Mouse (Mus musculus) heart, embryonic 16.5 days (tissue): ENCODE data around the gene Camk2d. TPM values are rescaled to one million over a fixed set of nuclear protein-coding genes. Genes with fewer than 3 reads are reported as not detected.

Source experiments
- ATAC-seq: fragments of 200-750 bp; cut with Nextera tagmentation; replicated peaks from 2 replicates; pipeline ENCODE4 v1.8.0; 2017; ENCODE audit warnings: moderate number of reproducible peaks; ENCODE audit not compliant: insufficient read depth, low FRiP score; ENCODE audit errors: extremely low read depth
- H3K27ac ChIP-seq: fragments of 300-500 bp; sonication (generic); 2 replicates; pipeline ENCODE4 v1.5.1; 2014; ENCODE audit warnings: mild to moderate bottlenecking, low read length, control low read depth, moderate library complexity
- H3K27me3 ChIP-seq: fragments of 300-500 bp; sonication (generic); 2 replicates; pipeline ENCODE4 v1.6.1; 2014; ENCODE audit warnings: low read length, mixed read lengths; ENCODE audit not compliant: control insufficient read depth, insufficient read depth
- H3K36me3 ChIP-seq: fragments of 300-500 bp; sonication (generic); 2 replicates; pipeline ENCODE4 v1.6.1; 2014; ENCODE audit not compliant: control insufficient read depth, insufficient read depth
- H3K4me1 ChIP-seq: fragments of 300-500 bp; sonication (generic); 2 replicates; pipeline ENCODE4 v1.6.1; 2014; ENCODE audit warnings: low read length, mixed read lengths; ENCODE audit not compliant: control insufficient read depth, insufficient read depth
- H3K4me2 ChIP-seq: fragments of 300-500 bp; sonication (generic); 2 replicates; pipeline ENCODE4 v1.6.1; 2014; ENCODE audit warnings: low read depth, mild to moderate bottlenecking, control low read depth, low read length
- H3K4me3 ChIP-seq: fragments of 300-500 bp; sonication (generic); 2 replicates; pipeline ENCODE4 v1.5.1; 2014; ENCODE audit warnings: mild to moderate bottlenecking, control low read depth, low read length
- H3K9ac ChIP-seq: fragments of 300-500 bp; sonication (generic); 2 replicates; pipeline ENCODE4 v1.6.1; 2014; ENCODE audit warnings: low read length, control low read depth
- H3K9me3 ChIP-seq: fragments of 300-500 bp; sonication (generic); replicated peaks from 2 replicates; pipeline ENCODE4 v1.6.1; 2016; ENCODE audit warnings: low read length; ENCODE audit not compliant: control insufficient read depth
- WGBS: fragments of 180-500 bp; shearing (Covaris S2); extraction: QIAGEN DNeasy Blood & Tissue Kit; methylation state at CpG from one replicate; pipeline ENCODE4 v1.1.7; 2014; 5-methylcytosine and 5-hydroxymethylcytosine counted together
- polyA plus RNA-seq: library from polyadenylated mRNA; unstranded; fragments of >200 nt; fragmentation: Nextera tagmentation; extraction: Ambion mirVana; gene quantifications from 2 replicates; pipeline ENCODE4 v1.2.1, GENCODE M21; 2015

The Camk2d gene
- polyA plus RNA-seq, 1 experiment from 2014 or later = 112 TPM

- peaks cover 4% of the 10 kb centered on the region; the same call in 1 of the 2 replicates for H3K36me3 ChIP-seq
- no peaks in the 10 kb centered on the region for H3K9me3 ChIP-seq
- no peak overlapping the region for H3K27ac ChIP-seq
- H3K4me2 ChIP-seq = 0 out of 2 replicates have a peak overlapping the region, but pooled peaks have one; percentile 10
- WGBS = 64% methylated on average over 5 of the region's 5 CpGs
- no peak for ATAC-seq
- H3K4me3 ChIP-seq = no peak overlapping the region
- peaks cover 76% of the 10 kb centered on the region for H3K4me1 ChIP-seq
- H3K9ac ChIP-seq = no peak overlapping the region
- H3K27me3 ChIP-seq = no peaks in the 10 kb centered on the region
Observed at GRCm38 (mm10) chr3:126663436-126663835, 67.3 kb downstream of the Camk2d start.

DNA sequence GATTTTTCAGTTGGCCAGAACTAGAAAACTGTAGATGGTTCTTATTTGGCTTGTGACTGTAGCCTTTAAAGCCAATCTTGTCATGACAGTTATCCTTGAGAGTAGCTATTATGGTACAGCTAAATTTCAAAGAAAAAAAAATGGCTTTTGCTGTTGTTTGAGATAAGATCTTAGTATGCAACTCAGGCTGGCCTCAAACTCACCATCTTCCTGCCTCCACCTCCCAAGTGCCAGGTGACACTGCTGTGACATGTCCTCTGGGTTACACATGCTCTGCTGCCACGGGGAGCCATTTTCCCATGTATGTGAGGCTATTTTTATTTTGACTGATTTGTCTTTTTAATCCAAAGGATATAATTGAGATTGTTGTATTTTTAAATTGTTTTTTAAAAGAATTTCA, 69.8 kb downstream of the Camk2d start:
- peak overlapping the region; percentile 29; the same call in 1 of the 2 replicates for H3K27ac ChIP-seq
- peaks cover 4% of the 10 kb centered on the region; the same call in 1 of the 2 replicates for H3K36me3 ChIP-seq
- 63% methylated on average over 1 of the region's 1 CpGs for WGBS
- no peaks in the 10 kb centered on the region for H3K27me3 ChIP-seq
- no peak overlapping the region for H3K9ac ChIP-seq
- no peaks in the 10 kb centered on the region for H3K9me3 ChIP-seq
- H3K4me1 ChIP-seq = peaks cover 63% of the 10 kb centered on the region
- no peak for ATAC-seq
- H3K4me2 ChIP-seq = no peak overlapping the region
- H3K4me3 ChIP-seq = no peak overlapping the region

DNA sequence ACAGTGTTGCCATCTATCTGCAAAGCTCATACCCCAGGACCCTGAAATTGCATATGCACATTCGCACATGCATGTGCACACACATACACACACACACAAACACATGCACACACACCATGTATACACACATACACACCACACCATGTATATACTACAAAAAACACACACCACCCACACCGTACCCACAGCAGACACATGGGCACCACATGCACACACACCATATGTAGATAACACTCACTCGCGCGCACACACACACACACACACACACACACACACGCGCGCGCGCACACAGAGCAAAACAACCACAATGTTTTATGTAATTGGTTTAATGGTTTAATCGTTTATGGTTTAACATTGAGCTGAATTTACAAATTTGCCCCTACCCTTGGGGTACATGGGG, 70.9 kb downstream of the Camk2d start:
- WGBS = 92% methylated on average over 11 of the region's 11 CpGs
- Histone ChIP-seq H3K27ac (peak overlapping the region; percentile 80), H3K4me2 (no peak overlapping the region), H3K4me3 (no peak overlapping the region), H3K36me3 (peaks cover 2% of the 10 kb centered on the region; the same call in 1 of the 2 replicates), H3K27me3 (no peaks in the 10 kb centered on the region), H3K4me1 (peaks cover 62% of the 10 kb centered on the region), H3K9ac (no peak overlapping the region), H3K9me3 (no peaks in the 10 kb centered on the region)
- no peak for ATAC-seq

DNA sequence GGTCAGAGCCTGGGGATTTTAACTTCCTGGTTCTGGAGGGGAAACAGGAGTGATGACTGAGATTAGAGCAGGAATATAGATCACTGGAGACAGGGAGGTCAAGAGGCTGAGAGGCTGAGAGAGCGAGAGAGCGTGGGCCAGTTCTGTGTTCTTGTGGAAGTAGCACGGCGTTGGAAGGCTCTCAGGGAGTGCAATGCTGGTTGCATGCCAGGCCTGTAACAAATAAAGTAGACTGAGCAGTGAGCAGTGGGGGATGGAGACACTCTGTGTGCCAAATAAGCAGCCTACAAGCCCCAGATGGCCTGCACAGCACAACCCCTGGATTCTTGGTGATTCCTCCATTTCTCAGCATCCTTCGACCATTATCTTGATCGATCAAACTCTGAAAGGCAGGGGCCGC, 71.3 kb downstream of the Camk2d start:
- Histone ChIP-seq H3K27me3 (no peaks in the 10 kb centered on the region), H3K36me3 (no peaks in the 10 kb centered on the region), H3K4me3 (no peak overlapping the region), H3K9me3 (no peaks in the 10 kb centered on the region), H3K4me2 (peak overlapping the region; percentile 1; the same call in 1 of the 2 replicates), H3K4me1 (peaks cover 64% of the 10 kb centered on the region), H3K27ac (peak overlapping the region; percentile 80), H3K9ac (no peak overlapping the region)
- ATAC-seq = peak; percentile 81
- 36% methylated on average over 7 of the region's 7 CpGs for WGBS

- WGBS = 38% methylated on average over 3 of the region's 3 CpGs
- peak overlapping the region; percentile 33; the same call in 1 of the 2 replicates for H3K9ac ChIP-seq
- no peaks in the 10 kb centered on the region for H3K27me3 ChIP-seq
- H3K4me3 ChIP-seq = no peak overlapping the region
- peaks cover 66% of the 10 kb centered on the region for H3K4me1 ChIP-seq
- peak overlapping the region; percentile 35; the same call in 1 of the 2 replicates for H3K4me2 ChIP-seq
- no peaks in the 10 kb centered on the region for H3K9me3 ChIP-seq
- ATAC-seq = no peak
- H3K36me3 ChIP-seq = no peaks in the 10 kb centered on the region
- H3K27ac ChIP-seq = peak overlapping the region; percentile 77
Observed at GRCm38 (mm10) chr3:126668123-126668522, 72.0 kb downstream of the Camk2d start.

DNA sequence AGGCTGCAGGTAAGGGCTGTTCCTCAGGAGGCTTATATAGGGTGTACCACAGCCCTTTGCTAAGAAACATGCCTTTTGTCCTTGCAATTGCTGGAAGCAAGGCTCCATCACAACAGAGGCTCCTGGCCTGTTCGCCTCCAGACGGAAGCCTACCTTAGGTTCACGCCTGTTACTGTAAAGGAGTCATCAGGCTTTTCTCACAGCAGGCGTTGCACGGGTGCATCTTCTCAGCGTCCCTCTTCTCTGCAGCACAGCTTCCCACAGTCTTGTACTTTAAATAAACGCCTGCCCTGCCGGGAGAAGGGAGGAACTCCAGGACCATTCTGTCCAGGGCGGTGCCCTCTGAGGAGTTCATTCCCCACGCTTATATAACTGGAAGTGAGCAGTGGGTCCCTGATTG, 72.6 kb downstream of the Camk2d start:
- no peaks in the 10 kb centered on the region for H3K36me3 ChIP-seq
- no peak for ATAC-seq
- peak overlapping the region; percentile 35 for H3K4me2 ChIP-seq
- 32% methylated on average over 10 of the region's 10 CpGs for WGBS
- peak overlapping the region; percentile 33; the same call in 1 of the 2 replicates for H3K9ac ChIP-seq
- no peak overlapping the region for H3K4me3 ChIP-seq
- peak overlapping the region; percentile 77 for H3K27ac ChIP-seq
- H3K4me1 ChIP-seq = peaks cover 61% of the 10 kb centered on the region
- no peaks in the 10 kb centered on the region for H3K27me3 ChIP-seq
- no peaks in the 10 kb centered on the region for H3K9me3 ChIP-seq

GRCm38 (mm10) chr3:126670413-126670812, 74.3 kb downstream of the Camk2d start:
- H3K4me1 ChIP-seq = peaks cover 48% of the 10 kb centered on the region
- H3K27ac ChIP-seq = no peak overlapping the region
- WGBS = 77% methylated on average over 3 of the region's 3 CpGs
- no peak overlapping the region for H3K4me2 ChIP-seq
- no peak overlapping the region for H3K9ac ChIP-seq
- no peak overlapping the region for H3K4me3 ChIP-seq
- H3K27me3 ChIP-seq = no peaks in the 10 kb centered on the region
- no peak for ATAC-seq
- no peaks in the 10 kb centered on the region for H3K36me3 ChIP-seq
- no peaks in the 10 kb centered on the region for H3K9me3 ChIP-seq

DNA sequence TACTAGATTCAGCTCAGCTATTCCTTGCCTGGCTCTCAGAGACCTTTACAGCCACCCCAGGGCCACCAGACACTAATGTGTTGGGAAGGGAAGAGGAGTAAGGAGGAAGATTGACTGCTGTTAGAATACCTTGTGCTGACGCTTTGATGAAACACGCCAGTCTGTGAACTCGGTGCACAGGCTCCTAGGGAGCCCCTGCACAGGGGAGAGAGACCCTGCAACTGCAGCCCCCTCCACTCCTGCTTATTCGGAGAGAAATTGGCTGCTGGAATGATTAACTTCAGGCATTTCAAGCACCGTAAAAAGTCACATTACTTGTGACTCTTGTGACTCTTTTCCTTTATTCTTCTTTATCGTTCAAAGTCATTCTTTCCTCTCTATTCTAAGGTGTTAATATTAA, 75.2 kb downstream of the Camk2d start:
- WGBS = 63% methylated on average over 6 of the region's 6 CpGs
- ATAC-seq = no peak
- Histone ChIP-seq H3K27ac (no peak overlapping the region), H3K9ac (0 out of 2 replicates have a peak overlapping the region, but pooled peaks have one; percentile 41), H3K4me3 (no peak overlapping the region), H3K4me2 (no peak overlapping the region), H3K27me3 (no peaks in the 10 kb centered on the region), H3K4me1 (peaks cover 43% of the 10 kb centered on the region), H3K9me3 (no peaks in the 10 kb centered on the region), H3K36me3 (no peaks in the 10 kb centered on the region)

GRCm38 (mm10) chr3:126681051-126681450, 84.9 kb downstream of the Camk2d start:
- H3K9me3 ChIP-seq = no peaks in the 10 kb centered on the region
- no peaks in the 10 kb centered on the region for H3K36me3 ChIP-seq
- 0 out of 2 replicates have a peak overlapping the region, but pooled peaks have one; percentile 16 for H3K27ac ChIP-seq
- no peaks in the 10 kb centered on the region for H3K27me3 ChIP-seq
- no peak overlapping the region for H3K4me2 ChIP-seq
- 67% methylated on average over 5 of the region's 5 CpGs for WGBS
- no peak for ATAC-seq
- H3K9ac ChIP-seq = no peak overlapping the region
- no peak overlapping the region for H3K4me3 ChIP-seq
- H3K4me1 ChIP-seq = peaks cover 24% of the 10 kb centered on the region
